Mouse (Mus musculus): ENCODE data around the gene Unc45a. TPM values are rescaled to one million over a fixed set of nuclear protein-coding genes. Genes with fewer than 3 reads are reported as not detected.
A peak's percentile ranks its signal among the peaks of the same experiment; 100 is the strongest.
"Not testable (repeated sequence)": the region's sequence is repeated elsewhere in the genome, so short reads cannot be mapped to it uniquely, and the experiment has no call there.

Gene Unc45a
- total RNA-seq, 2 experiments from 2014 or later: 38.0 to 40.9 TPM

DNA sequence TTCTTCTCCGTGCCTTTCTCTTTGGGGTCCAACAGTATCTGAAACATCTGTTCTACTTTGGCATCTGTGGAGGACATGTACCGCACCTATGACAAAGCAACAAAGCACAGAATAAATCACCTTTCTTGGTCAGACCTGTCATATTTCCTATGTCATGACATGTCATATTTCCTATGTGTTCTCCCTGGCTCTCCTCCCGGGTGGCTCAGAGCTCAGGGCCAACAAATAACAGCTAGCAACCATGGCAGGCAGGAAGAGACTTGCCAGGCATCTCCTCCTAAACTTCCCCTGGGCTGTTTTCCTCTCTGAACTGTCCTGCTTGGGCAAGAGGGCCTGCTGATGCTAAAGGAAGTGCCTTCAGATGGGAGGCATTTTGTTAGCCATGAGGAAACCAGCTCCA, 3.9 kb downstream of the Unc45a start:
- no peak for DNase-seq (ENCODE audit: low spot score in 2 of 2)
- no peak overlapping the region for H3K4me3 ChIP-seq
- TF ChIP-seq CTCF (conservative IDR thresholded peaks at IDR 0.05): no peak
- no peak overlapping the region for H3K27ac ChIP-seq

DNA sequence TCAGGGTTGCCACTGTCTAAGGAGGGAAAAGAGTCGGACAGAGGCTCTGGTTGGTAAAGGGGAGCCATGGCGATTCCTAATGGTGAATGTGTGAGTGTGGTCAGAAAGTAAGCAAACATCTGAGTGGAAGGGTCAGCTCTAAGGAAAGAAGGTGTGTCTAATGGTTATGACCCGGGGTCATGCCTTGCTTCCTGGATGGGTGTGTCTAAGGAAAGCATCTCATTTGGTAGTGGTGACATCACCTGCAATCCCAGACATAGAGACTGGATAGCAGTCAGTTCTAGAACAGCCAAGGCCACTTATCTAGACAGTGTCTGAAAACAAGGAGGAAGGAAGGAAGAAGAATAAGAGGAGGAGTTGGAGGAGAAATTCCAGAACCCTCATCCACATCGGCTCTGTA, 6.0 kb downstream of the Unc45a start:
- no peak for DNase-seq (ENCODE audit: low spot score in 2 of 2)

DNA sequence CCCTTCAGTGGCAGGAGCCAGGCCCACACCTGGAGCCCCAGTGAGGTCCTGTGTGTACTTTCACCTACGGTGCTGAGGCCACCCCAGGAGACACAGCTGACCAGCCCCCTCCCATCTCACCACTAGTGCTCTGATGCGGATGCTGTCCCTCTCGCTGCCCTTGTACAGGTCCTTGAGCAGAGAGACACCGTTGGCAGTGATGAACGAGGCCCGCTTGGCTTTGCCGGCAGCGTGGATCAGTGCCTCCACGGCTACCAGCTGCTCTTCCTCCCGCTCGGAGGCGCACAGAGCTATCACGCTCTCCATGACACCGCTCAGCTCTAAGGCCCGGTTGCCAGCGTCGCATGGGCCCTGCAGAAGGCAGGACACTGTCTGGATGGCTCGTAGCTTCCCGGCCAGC, 9.4 kb downstream of the Unc45a start:
- DNase-seq (ENCODE audit: low spot score in 2 of 2): no peak
- no peak for TF ChIP-seq CTCF (conservative IDR thresholded peaks at IDR 0.05)
- Histone ChIP-seq H3K27ac (peak overlapping the region; percentile 25; the same call in 1 of the 2 replicates), H3K4me3 (no peak overlapping the region)

More for the DNA sequence above, 6.0 kb downstream of the Unc45a start:
- no peak overlapping the region for H3K27ac ChIP-seq
- no peak for TF ChIP-seq CTCF (conservative IDR thresholded peaks at IDR 0.05)
- H3K4me3 ChIP-seq: no peak overlapping the region

DNA sequence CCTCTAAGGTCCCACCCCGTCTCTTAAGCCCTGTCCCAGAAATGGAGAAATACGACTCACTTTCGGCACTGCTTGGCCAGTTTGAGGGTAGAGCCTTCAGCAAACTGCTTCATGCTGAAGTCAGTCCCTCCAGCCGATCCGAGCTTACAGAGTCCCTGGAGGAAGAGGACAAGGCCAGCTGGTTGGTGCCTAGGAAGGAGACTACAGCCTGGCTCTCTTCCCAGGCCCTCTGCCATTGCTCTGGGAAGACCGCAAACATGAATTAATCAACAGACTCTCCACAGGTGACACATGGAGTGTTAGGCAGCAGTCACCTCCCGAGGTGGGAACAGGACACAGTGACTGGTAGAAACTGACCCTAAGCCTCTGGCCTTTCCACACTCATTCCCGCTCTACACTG, 10.5 kb downstream of the Unc45a start:
- no peak for DNase-seq (ENCODE audit: low spot score in 2 of 2)
- H3K27ac ChIP-seq: no peak overlapping the region
- no peak for TF ChIP-seq CTCF (conservative IDR thresholded peaks at IDR 0.05)
- H3K4me3 ChIP-seq: no peak overlapping the region

DNA sequence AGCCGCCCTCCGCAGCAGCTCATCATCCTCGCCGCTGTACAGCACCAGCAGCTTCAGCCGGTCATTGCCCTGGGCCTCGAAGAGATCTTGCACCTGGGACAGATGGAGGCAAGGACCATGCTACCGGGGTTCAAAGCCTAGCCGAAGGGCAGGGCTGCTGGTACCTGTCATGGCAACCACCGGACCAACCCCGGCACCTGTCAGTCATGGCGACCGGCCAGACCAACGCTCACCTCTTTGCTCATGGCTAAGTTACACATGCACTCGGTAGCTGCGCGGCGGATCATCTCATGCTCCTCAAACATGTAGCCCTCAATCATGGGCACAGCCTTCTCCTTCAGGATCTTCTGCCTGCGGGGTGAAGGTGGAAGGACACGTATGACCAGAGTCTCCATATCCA, 14.7 kb downstream of the Unc45a start:
- H3K4me3 ChIP-seq: no peak overlapping the region
- H3K27ac ChIP-seq: no peak overlapping the region
- DNase-seq (ENCODE audit: low spot score in 2 of 2): no peak
- TF ChIP-seq CTCF (conservative IDR thresholded peaks at IDR 0.05): no peak

DNA sequence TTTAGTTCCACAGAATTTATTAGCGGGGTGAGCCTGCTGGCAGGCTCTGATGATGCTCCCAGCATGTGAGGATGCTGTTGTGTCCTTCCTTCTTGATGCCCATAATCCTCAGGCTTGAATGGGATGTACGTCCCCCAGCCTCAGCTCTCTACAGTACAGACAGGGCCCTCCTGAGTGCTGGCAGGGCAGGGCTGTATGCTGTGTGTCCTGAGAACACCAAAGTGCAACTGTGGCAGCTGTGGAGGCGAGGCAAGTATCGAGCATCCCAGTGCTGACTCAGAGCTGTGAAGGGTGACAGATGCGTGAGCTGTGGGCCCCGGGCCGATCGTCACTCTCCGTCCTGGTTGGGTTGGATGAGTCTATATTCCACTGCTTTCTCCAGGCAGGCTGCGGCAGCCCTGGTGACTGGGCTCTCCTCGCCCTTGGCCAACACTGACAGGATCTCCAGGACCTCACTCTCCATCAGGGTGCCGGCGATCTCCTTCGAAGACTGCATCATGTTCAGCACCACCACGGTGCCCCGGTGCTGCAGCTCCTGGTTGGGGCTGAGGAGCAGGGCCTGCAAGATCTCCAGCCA, 15.4 kb downstream of the Unc45a start:
- H3K4me3 ChIP-seq: no peak overlapping the region
- no peak for DNase-seq (ENCODE audit: low spot score in 2 of 2)
- no peak for TF ChIP-seq CTCF (conservative IDR thresholded peaks at IDR 0.05)
- peak overlapping the region; percentile 97 for H3K27ac ChIP-seq

DNA sequence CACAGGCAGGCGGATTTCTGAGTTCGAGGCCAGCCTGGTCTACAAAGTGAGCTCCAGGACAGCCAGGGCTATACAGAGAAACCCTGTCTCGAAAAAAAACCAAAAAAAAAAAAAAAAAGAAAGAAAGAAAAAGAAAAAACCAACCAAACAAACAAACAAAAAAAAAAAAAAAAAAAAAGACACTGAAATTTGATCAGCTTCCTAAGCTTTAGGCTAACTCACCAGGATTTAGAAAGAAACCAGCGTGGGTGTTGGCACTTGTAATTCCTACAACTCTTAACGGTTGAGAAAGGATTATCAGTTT, 16.0 kb downstream of the Unc45a start:
- H3K4me3 ChIP-seq; DNase-seq (ENCODE audit: low spot score in 2 of 2): not testable (repeated sequence)
- H3K27ac ChIP-seq: peak overlapping the region; percentile 97

DNA sequence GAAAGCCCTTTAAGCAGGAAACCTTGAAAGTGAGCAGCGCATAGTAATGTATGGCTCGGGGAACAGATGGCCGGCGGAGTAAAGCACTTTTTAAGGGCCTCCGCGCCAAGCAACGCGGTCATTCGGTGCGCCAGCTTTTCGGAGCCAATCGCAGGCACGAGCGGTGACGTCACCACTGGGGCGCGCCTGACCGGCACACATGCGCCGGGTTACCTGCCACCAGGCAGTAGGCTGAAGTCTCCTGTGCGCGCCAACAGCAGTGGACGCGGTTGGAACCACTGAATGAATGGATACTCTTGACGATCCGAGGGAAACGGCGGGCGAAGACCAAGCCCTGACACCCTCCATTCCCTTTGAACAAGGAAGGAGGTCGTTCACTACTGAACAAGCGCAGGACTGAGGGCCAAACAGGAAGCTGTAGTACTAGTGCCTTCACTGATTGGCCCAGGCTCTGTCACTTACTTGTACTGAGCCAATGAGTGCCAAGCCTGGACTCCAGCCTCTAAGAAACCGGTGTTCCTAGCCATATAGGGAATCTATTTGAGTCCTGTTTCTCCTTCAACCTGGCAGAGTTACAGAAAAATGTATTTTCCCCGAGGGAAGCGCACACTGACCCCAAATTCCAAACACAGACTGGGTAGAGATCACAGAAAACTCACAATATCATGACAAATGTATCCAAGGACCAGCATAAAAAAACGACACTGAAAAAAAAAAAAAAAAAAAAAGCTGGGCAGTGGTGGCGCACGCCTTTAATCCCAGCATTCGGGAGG, 16.6 kb downstream of the Unc45a start, which contains the start of gene Rccd1:
Gene Rccd1, minus strand, starts transcription at position 412 of the 773 bp plus-strand sequence.
- peak within 1 kb of the TSS; percentile 69 for H3K4me3 ChIP-seq
- TF ChIP-seq CTCF (conservative IDR thresholded peaks at IDR 0.05): no peak
- peak within 1 kb of the TSS; percentile 97 for H3K27ac ChIP-seq
- DNase-seq (ENCODE audit: low spot score in 2 of 2): peak; percentile 94 to 95

DNA sequence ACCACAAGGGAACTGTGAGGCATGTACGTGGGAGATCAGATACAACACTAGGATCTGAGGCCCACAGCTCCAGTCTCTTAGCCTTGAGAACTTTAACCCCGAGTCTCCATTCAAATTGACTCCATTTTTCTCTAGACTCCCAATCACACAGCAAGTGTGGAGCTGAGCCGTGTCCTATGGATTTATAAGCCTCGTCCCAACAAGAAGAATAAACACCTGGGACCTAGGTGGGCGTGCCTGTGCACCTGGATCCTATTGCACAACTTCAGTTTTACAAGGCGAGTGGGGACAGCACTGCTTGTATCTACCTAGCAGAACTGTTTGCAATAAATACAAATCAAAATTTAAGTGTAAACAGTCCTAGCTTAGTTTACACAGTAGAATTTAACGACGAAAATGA, 17.5 kb downstream of the Unc45a start:
- Histone ChIP-seq H3K4me3 (peak overlapping the region; percentile 69), H3K27ac (peak overlapping the region; percentile 97)
- DNase-seq (ENCODE audit: low spot score in 2 of 2): no peak
- no peak for TF ChIP-seq CTCF (conservative IDR thresholded peaks at IDR 0.05)

DNA sequence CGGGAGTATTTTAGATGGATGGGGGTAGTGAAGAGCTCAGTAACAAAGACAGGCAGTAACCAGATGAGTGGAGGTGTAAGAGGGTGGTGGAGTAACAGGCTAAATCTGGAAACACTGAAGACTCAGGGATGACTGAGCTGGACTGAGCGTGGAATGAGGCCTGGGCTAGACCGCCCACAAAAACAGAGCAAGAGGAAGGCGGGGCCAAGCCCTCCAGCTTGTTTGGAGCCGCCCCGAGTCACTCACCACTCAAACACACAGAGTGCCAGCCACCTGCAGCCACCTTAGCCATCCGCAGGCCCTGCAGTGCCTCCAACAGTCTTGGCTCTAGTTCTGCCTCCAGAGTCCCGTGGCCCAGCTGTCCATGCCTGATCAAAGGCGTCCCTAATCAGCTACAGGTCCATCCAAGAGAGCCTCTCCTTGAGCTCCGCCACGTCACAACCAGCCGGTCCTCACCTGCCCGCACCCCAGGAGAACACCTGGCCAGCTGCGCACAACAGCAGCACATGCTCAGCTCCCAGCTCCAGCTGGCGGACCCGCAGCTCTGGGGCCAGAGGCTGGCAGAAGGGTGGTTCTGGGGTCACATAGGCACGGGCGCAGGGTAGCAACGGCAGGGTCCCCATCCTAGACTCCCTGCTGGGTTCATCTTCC, 20.8 kb downstream of the Unc45a start:
- no peak for TF ChIP-seq CTCF (conservative IDR thresholded peaks at IDR 0.05)
- no peak for DNase-seq (ENCODE audit: low spot score in 2 of 2)
- Histone ChIP-seq H3K4me3 (no peak overlapping the region), H3K27ac (no peak overlapping the region)

DNA sequence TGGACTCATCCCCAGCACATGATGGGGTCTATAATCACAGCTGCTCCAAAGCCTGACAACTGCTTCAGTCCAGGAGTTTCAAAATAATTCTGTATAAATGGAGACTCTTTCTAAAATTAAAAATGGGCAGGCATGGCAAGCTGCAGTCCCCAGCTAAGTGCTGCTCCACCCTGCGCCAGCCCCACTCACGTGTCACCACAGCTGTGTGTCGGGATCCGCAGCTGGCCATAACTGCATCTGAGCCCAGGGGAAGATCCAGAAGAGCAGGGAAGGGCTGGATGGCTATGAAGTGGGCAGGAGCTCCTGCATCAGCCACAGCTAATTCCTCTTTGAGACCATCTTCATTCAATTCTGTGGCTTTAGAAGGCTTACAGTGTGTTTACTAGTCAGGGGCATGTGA, 22.1 kb downstream of the Unc45a start:
- no peak for TF ChIP-seq CTCF (conservative IDR thresholded peaks at IDR 0.05)
- H3K4me3 ChIP-seq: no peak overlapping the region
- peak overlapping the region; percentile 36; the same call in 1 of the 2 replicates for H3K27ac ChIP-seq
- no peak for DNase-seq (ENCODE audit: low spot score in 2 of 2)

DNA sequence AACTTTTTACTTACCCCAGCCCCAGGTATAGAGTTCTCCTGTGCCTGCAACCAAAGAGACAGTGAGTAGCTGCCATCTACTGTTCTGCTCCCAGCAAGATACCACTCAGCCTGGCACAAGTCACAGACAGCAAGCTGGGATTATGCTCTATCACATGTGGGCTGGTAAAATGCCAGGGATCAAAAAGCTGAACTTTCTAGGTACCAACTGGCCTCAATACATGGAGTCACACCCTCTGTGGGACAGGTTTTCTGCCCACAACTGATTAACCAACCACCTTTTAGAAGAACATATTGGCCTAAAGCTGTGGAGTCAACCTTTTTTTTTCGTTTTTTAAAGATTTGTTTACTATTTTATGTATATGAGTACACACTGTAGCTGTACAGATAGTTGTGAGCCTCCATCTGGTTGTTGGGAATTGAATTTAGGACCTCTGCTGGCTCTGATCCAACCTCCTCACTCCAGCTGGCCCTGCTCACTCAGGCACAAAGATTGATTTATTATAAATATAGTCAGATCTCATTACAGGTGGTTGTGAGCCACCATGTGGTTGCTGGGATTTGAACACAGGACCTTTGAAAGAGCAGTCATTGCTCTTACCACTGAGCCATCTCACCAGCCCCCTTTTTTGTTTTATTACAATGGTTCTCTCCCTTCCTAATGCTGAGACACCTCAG, 23.2 kb downstream of the Unc45a start:
- no peak overlapping the region for H3K27ac ChIP-seq
- no peak overlapping the region for H3K4me3 ChIP-seq
- no peak; the same call in 1 of the 2 replicates for TF ChIP-seq CTCF (conservative IDR thresholded peaks at IDR 0.05)
- DNase-seq (ENCODE audit: low spot score in 2 of 2): no peak

DNA sequence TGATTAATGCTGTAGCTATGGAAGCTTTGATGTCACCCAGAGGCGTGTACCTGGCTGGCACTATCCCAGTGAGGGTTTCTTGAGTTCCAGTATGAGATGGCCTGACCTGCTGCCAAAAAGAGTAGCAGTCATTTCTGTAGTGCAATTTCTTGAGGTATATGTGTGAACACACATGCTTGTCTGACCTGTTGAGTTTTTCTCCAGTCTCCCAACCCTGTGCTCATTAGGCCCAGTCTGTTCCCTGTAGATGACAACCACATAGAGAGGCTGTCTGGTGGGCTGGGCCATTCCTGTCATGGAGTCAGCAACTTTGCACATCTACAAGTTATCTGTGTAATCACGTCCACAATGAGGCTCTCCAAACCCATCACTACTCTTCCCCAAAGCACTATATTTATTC, 25.1 kb downstream of the Unc45a start:
- DNase-seq (ENCODE audit: low spot score in 2 of 2): no peak

More for the DNA sequence above, 25.1 kb downstream of the Unc45a start:
- no peak for TF ChIP-seq CTCF (conservative IDR thresholded peaks at IDR 0.05)
- Histone ChIP-seq H3K4me3 (no peak overlapping the region), H3K27ac (no peak overlapping the region)

Data from layer of hippocampus, adult 2 months (tissue).